In the genomic region with DNA sequence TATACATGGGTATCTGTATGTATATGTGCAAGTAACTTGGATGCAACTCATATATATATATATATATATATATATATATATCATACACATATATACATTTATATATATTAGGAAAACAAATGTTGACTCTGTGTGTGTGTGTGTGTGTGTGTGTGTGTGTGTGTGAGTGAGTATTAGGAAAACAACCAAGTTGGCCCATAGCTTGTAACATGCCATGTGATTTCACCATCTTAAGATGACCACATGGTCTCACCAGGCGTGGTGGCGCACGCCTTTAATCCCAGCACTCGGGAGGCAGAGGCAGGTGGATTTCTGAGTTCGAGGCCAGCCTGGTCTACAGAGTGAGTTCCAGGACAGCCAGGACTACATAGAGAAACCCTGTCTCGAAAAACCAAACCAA, we compare ENCODE assay signal across 9 mouse cellular contexts. TPM values are rescaled to one million over a fixed set of nuclear protein-coding genes. Genes with fewer than 3 reads are reported as not detected.
A peak's percentile ranks its signal among the peaks of the same experiment; 100 is the strongest.
ATAC-seq lines count a peak whose summit lies in the region.
"Had no signal": no experiment of that assay in that cellular context is flagged by ENCODE, and none has a peak within 500 bp of the region (broad histone marks: within the 10 kb centered on the region; RNA-seq: fewer than 3 reads in every experiment).

No protein-coding gene starts in this region.

- ATAC-seq in granulocyte monocyte progenitor cell, adult 5-6 weeks (replicated peaks; ENCODE audit: poor library complexity, severe bottlenecking): peak; percentile 51
- ATAC-seq in megakaryocyte, adult 5-6 weeks (ENCODE audit: poor library complexity, severe bottlenecking): peak; percentile 46; the same call in 1 of the 2 replicates
- ATAC-seq in megakaryocyte progenitor cell, adult 5-6 weeks (replicated peaks; ENCODE audit: poor library complexity): peak; percentile 51; the same call in 1 of the 2 replicates

RNA-seq across cellular contexts. Expression of gene Fut2, which starts 4.5 kb away (rescaled TPM):
- 0.24 TPM in 1 of 2 replicates, not detected in the other for total RNA-seq in granulocyte monocyte progenitor cell, adult 5-6 weeks (2014; fragmentation: Nextera tagmentation)
- total RNA-seq in granulocyte monocyte progenitor cell, adult 5-6 weeks (2017): not detected in 2 replicates
- total RNA-seq in megakaryocyte, adult 5-6 weeks (2015): not detected in 2 replicates
- not detected in 2 replicates for total RNA-seq in megakaryocyte, adult 5-6 weeks (2017)
- not detected in 2 replicates for total RNA-seq in megakaryocyte progenitor cell, adult 5-6 weeks (2015)
- total RNA-seq in megakaryocyte progenitor cell, adult 5-6 weeks (2017): not detected in 2 replicates
- total RNA-seq: adrenal gland, postnatal 10 days; adrenal gland, postnatal 14 days; adrenal gland, postnatal 25 days; CH12.LX; MEL had no signal

RNA-seq across cellular contexts. Expression of gene Mamstr, which starts 21.9 kb away (rescaled TPM):
- not detected in 2 replicates for total RNA-seq in granulocyte monocyte progenitor cell, adult 5-6 weeks (2014; fragmentation: Nextera tagmentation)
- total RNA-seq in granulocyte monocyte progenitor cell, adult 5-6 weeks (2017): 0.36 TPM in 1 of 2 replicates, not detected in the other
- not detected in 2 replicates for total RNA-seq in megakaryocyte, adult 5-6 weeks (2015)
- 0.53 TPM in 1 of 2 replicates, not detected in the other for total RNA-seq in megakaryocyte, adult 5-6 weeks (2017)
- total RNA-seq in megakaryocyte progenitor cell, adult 5-6 weeks (2015): 0.64 TPM in 1 of 2 replicates, not detected in the other
- total RNA-seq in megakaryocyte progenitor cell, adult 5-6 weeks (2017): 0.12 TPM in 1 of 2 replicates, not detected in the other
- total RNA-seq: G1E, MEL had no signal

RNA-seq across cellular contexts. Expression of gene Ntn5, which starts 22.1 kb away (rescaled TPM):
- not detected in 2 replicates for total RNA-seq in granulocyte monocyte progenitor cell, adult 5-6 weeks (2014; fragmentation: Nextera tagmentation)
- not detected in 2 replicates for total RNA-seq in granulocyte monocyte progenitor cell, adult 5-6 weeks (2017)
- not detected in 2 replicates for total RNA-seq in megakaryocyte, adult 5-6 weeks (2015)
- not detected in 2 replicates for total RNA-seq in megakaryocyte, adult 5-6 weeks (2017)
- total RNA-seq in megakaryocyte progenitor cell, adult 5-6 weeks (2015): not detected in 2 replicates
- not detected in 2 replicates for total RNA-seq in megakaryocyte progenitor cell, adult 5-6 weeks (2017)
- total RNA-seq: adrenal gland, postnatal 14 days; adrenal gland, postnatal 25 days; G1E; MEL had no signal

RNA-seq across cellular contexts. Expression of gene Sec1, which starts 32.5 kb away (rescaled TPM):
- not detected in 2 replicates for total RNA-seq in granulocyte monocyte progenitor cell, adult 5-6 weeks (2014; fragmentation: Nextera tagmentation)
- total RNA-seq in granulocyte monocyte progenitor cell, adult 5-6 weeks (2017): not detected in 2 replicates
- not detected in 2 replicates for total RNA-seq in megakaryocyte, adult 5-6 weeks (2015)
- total RNA-seq in megakaryocyte, adult 5-6 weeks (2017): not detected in 2 replicates
- not detected in 2 replicates for total RNA-seq in megakaryocyte progenitor cell, adult 5-6 weeks (2015)
- total RNA-seq in megakaryocyte progenitor cell, adult 5-6 weeks (2017): not detected in 2 replicates
- total RNA-seq: G1E, MEL had no signal

RNA-seq across cellular contexts. Expression of gene Rasip1, which starts 34.4 kb away (rescaled TPM):
- 0.15 TPM in 1 of 2 replicates, not detected in the other for total RNA-seq in granulocyte monocyte progenitor cell, adult 5-6 weeks (2014; fragmentation: Nextera tagmentation)
- 0.93 TPM in 1 of 2 replicates, not detected in the other for total RNA-seq in granulocyte monocyte progenitor cell, adult 5-6 weeks (2017)
- 0.20 TPM in 1 of 2 replicates, not detected in the other for total RNA-seq in megakaryocyte, adult 5-6 weeks (2015)
- total RNA-seq in megakaryocyte, adult 5-6 weeks (2017): 0.29 TPM in 1 of 2 replicates, not detected in the other
- 0.10 TPM in 1 of 2 replicates, not detected in the other for total RNA-seq in megakaryocyte progenitor cell, adult 5-6 weeks (2015)
- 0.08 TPM in 1 of 2 replicates, not detected in the other for total RNA-seq in megakaryocyte progenitor cell, adult 5-6 weeks (2017)
